Mouse (Mus musculus) activated CD4-positive, CD25-positive, alpha-beta regulatory T cell, adult 4 months (primary cell): Measurements from ENCODE around the gene Aes. TPM values are rescaled to one million over a fixed set of nuclear protein-coding genes. Genes with fewer than 3 reads are reported as not detected.

Experiments used
- ATAC-seq: one replicate; pipeline ENCODE4 v1.8.0; 2017
- polyA plus RNA-seq, 2 experiments: library from polyadenylated mRNA; unstranded; fragments of 100-300 nt; shearing (Covaris generic); gene quantifications; one replicate each; pipeline ENCODE4 v1.2.1; 2017

The Aes gene
- polyA plus RNA-seq, 2 experiments from 2014 or later: 120 to 125 TPM

GRCm38 (mm10) chr10:81545161-81545747 lies 14.0 kb upstream of the Aes start, which contains the start of gene Gna11:
Gna11 (minus strand) TSS chr10:81545190.
- peak; percentile 92 for ATAC-seq

DNA sequence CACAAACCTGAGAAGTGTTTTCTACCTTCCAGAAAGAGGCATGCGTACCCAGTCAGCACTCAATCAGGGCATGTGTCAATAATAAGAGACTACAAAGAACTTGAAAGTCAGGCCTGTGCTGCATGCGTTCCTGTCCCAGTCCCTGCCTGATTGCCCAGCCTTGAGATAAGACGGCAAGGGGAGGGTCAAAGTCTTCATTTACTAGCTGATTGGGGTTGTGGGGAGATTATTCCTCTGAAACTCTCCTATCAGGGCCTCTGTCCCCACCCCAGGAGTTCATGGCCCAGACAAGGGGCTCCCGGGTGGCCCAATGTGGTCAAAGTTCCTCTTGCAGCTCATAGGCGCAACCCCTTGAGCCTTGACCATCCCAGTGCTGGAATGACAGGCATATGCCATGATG lies 13.0 kb upstream of the Aes start:
- ATAC-seq: no peak

GRCm38 (mm10) chr10:81546788-81547571 lies 12.3 kb upstream of the Aes start:
- ATAC-seq: no peak

- no peak for ATAC-seq
These were observed 10.3 kb upstream of the Aes start for GRCm38 (mm10) chr10:81548944-81549343.

GRCm38 (mm10) chr10:81550257-81550656 lies 9.0 kb upstream of the Aes start:
- peak; percentile 19 for ATAC-seq

DNA sequence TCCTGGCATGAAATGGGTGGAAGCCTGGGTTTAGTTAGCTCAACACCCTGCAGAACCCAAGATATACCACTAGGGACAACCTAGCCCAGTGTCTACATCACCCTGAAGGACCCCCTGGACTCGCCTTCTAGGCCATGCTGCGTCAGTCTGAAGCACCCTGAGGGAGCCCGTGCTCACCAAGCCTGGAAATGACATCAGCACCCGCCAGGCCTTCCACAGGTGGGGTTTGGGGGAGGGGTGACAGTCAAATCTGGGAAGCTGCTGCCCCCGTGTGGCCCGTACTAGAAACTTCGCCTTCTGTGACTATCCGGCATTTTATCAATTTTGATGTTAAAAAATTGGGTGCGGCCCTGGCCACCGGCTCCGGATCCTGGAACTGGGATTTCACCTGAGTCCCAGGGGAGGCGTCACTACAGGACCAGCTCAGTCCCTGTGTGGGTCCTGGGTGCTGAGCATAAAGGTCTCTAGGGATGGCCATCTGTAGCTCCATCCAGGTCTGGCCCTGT lies 7.6 kb upstream of the Aes start:
- ATAC-seq: peak; percentile 93

- ATAC-seq: no peak
These were observed 6.1 kb upstream of the Aes start for GRCm38 (mm10) chr10:81553232-81553631.

GRCm38 (mm10) chr10:81553807-81554755 lies 5.2 kb upstream of the Aes start:
- no peak for ATAC-seq

- ATAC-seq: no peak
These were observed 3.0 kb upstream of the Aes start for GRCm38 (mm10) chr10:81556282-81556681.

- ATAC-seq: no peak
These were observed 1.8 kb upstream of the Aes start for GRCm38 (mm10) chr10:81557491-81557890.

DNA sequence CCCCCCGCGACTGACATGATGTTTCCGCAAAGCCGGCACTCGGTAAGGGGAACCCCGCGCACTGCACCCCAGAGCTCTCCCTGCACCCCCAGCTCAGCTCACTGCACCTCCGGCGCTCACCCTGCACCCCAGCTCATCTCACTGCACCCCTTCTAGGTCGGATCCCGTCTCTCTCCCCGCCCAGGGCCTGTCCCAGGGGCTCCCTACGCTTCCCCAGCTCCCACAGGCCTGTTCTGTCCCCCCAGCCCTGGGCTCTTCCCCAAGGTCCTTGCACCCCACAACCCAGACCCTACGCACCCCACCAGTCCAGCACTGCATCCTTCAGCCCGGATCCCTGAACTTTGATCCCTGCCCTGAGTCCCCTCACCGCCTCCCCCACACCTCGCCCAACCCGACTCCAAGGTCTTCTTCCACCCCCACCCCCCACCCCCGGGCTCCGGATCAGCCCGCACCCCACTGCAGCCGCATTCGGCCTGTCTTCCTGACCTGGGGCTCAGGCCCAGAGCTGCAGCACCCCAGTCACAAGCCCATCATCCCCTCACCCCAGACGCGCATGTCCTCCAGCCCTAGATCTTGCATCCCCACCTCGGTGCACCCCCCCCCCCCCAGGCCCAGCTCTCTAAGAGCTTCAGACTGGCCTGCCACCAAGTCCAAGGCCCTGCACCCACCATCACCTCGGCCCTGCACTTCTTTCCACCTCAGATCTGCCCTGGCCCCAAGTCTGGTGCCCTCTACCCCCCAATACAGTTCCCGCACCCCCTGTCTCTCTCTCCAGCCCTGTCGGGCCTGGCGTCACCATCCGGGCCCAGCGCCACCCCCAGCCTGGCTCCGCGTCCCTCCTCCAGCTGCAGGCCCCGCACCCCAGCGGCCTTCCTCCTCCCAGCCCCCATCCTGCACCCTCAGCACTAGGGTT lies 595 bp downstream of the Aes start:
- ATAC-seq: peak; percentile 41

DNA sequence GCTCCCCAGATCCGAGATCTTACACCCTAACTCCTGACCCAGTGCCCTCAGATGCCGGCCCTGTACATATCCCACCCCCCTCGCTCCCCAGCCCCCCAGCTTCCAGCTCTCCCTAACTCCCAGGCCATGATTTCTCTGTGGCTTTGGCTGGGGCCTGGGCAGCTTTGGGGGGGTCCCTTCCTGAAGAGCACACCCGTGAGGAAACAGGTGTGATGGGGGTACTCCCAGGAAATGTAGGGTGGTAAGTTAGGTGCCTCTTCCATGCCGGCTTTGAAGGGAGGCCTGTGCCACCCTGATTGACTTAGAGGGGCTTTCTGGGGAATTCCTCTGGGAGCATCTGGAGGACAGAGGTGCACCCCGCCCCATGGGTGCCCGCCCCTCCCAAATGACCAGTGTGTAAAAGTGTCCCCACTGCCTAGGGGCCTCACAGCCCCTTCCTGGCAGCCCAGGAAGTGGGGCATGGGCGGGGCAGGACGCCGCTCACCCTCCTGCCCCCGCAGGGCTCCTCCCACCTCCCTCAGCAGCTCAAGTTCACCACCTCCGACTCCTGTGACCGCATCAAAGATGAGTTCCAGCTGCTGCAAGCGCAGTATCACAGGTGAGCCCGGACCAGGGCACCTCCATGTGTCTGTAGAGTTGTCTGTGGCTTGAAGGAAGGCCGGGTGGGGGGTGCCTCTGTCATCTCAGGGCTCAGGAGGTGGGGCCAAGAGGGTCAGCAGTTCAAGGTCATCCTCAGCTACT lies 1.6 kb downstream of the Aes start:
- peak; percentile 88 for ATAC-seq

DNA sequence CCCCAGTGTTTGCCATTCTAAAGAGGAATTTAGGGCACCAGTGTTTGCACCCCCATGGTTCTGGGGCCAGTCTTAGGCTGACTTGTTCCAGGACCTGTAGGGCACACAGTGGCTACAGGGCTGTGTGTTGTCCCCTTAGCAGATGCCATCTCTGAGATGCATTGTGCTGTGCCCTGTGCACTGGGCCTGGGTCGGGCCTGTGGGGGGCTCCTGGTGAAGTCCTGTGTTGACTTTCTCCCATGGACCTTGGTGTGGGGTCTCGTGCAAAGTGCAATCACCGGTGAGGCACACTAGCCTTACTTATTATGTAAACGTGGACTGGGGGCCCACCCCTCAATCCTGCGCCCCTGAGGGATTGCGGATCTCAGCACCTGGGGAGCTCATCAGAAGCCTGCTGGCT lies 3.1 kb downstream of the Aes start:
- ATAC-seq: no peak

DNA sequence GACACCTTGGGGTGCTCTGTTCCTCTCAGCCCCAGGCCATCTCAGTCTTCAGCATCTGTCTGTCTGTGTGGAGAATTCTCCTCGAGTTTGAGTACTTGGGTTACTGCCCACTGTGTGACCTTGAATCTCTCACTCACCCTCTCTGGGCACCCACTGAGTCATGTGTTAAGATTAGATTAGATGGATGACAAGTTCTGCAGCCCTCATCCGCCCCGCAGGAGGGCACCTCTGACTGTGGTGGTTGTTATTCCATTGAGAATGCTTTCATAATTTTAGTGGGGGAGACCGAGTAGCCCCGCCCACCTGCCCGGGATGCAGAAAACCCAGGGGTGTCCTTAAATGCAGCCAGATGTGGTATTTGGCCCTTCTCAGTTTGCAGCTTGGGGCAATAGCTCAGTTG lies 4.2 kb downstream of the Aes start:
- no peak for ATAC-seq

- ATAC-seq: no peak
These were observed 4.9 kb downstream of the Aes start for GRCm38 (mm10) chr10:81564216-81564615.

GRCm38 (mm10) chr10:81564734-81565133 lies 5.4 kb downstream of the Aes start:
- no peak for ATAC-seq

GRCm38 (mm10) chr10:81565257-81566228 lies 6.3 kb downstream of the Aes start:
- no peak for ATAC-seq

DNA sequence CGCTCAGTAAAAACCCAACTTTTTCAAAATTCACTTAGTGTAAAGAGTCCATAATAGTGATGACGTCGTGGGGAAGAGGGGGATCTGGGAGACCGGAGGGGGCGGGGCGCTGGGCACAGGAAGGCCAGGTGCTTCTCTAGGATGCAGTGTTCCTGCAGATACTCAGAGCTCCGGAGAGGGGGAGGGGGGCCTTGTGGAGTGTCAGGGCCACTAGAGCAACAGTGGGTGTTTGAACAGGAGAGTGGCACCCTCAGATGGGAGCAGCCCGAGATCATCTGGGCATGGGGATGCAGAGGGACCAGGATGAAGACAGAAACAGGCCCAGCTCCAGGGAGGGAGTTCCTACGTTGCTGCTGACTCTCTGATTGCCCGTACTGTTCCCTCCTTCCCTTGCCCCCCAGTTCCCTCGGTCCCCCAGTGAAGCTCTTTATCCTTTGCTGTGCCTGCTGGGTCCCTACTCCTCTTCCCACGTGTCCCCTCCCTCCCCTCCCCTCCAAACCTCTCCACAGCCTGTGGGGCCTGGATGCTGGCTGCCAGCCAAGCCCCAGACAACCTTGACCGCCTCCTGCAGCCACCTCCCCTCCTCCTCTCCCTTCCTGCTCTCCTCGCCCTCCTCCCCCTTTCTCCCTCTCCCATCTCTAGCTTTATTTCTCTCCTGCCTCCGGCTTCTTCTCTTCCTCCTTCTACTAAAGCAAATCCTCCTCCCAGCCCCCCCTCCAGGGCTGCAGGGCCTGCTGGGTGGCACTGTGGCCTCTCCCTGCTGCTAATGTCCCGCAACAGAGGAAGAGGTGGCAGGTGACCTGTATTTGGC lies 9.3 kb downstream of the Aes start:
- ATAC-seq: no peak
